Mouse (Mus musculus) MEL (cell line): ENCODE results near the gene Farp1.

Source experiments
- CHD1 ChIP-seq: IDR thresholded peaks from 2 replicates; pipeline ENCODE4 v1.6.1; 2012; ENCODE audit warnings: low read depth, mild to moderate bottlenecking, inconsistent platforms, low read length, improper control_type of control experiment
- CTCF ChIP-seq, 3 experiments: IDR thresholded peaks in 2 of 3; conservative IDR thresholded peaks in 1 of 3; 2 replicates each; pipeline ENCODE4 v1.5.1; 2011 to 2012; ENCODE audit warnings: low read length in 3 of 3, low read depth in 2 of 3, mild to moderate bottlenecking in 2 of 3, improper control_type of control experiment in 1 of 3, inconsistent platforms in 1 of 3, mixed read lengths in 1 of 3, moderate library complexity in 1 of 3; ENCODE audit not compliant: control insufficient read depth in 1 of 3, insufficient read depth in 1 of 3, poor library complexity in 1 of 3, severe bottlenecking in 1 of 3
- E2F4 ChIP-seq: IDR thresholded peaks from 2 replicates; pipeline ENCODE4 v1.6.1; 2011; ENCODE audit warnings: low read depth, low read length, improper control_type of control experiment, borderline replicate concordance
- EP300 ChIP-seq, 2 experiments: IDR thresholded peaks; 2 replicates each; pipeline ENCODE4 v1.6.1; 2011; ENCODE audit warnings: improper control_type of control experiment in 2 of 2, low read length in 2 of 2, low read depth in 1 of 2, mild to moderate bottlenecking in 1 of 2
- GABPA ChIP-seq: IDR thresholded peaks from 2 replicates; pipeline ENCODE4 v1.6.1; 2012; ENCODE audit warnings: low read depth, mild to moderate bottlenecking, inconsistent platforms, low read length, improper control_type of control experiment, moderate library complexity
- MAFK ChIP-seq: IDR thresholded peaks from 2 replicates; pipeline ENCODE4 v1.6.1; 2011; ENCODE audit warnings: low read depth, mild to moderate bottlenecking, low read length, improper control_type of control experiment, borderline replicate concordance
- POLR2A ChIP-seq, 2 experiments: IDR thresholded peaks; 2 replicates each; pipeline ENCODE4 v1.6.1; 2011 to 2012; ENCODE audit warnings: low read length in 2 of 2, mild to moderate bottlenecking in 2 of 2, control low read depth in 1 of 2, improper control_type of control experiment in 1 of 2, low read depth in 1 of 2, moderate library complexity in 1 of 2; ENCODE audit not compliant: control insufficient read depth in 1 of 2, insufficient read depth in 1 of 2, poor library complexity in 1 of 2
- POLR2AphosphoS2 ChIP-seq: IDR thresholded peaks from 2 replicates; pipeline ENCODE4 v1.6.1; 2011; ENCODE audit warnings: low read length, improper control_type of control experiment
- TAL1 ChIP-seq: IDR thresholded peaks from 2 replicates; pipeline ENCODE4 v1.6.1; 2012; ENCODE audit warnings: mild to moderate bottlenecking, inconsistent platforms, low read length, moderate library complexity, mixed read lengths
- UBTF ChIP-seq: IDR thresholded peaks from 2 replicates; pipeline ENCODE4 v1.6.1; 2012; ENCODE audit warnings: low read depth, mild to moderate bottlenecking, inconsistent platforms, low read length, improper control_type of control experiment, moderate library complexity, borderline replicate concordance; ENCODE audit not compliant: insufficient read depth
- USF1 ChIP-seq: IDR thresholded peaks from 2 replicates; pipeline ENCODE4 v1.6.1; 2014; ENCODE audit warnings: low read depth, mild to moderate bottlenecking, inconsistent platforms, low read length, improper control_type of control experiment, moderate library complexity
- USF2 ChIP-seq, 2 experiments: IDR thresholded peaks; 2 replicates each; pipeline ENCODE4 v1.6.1; 2011 to 2012; ENCODE audit warnings: improper control_type of control experiment in 2 of 2, low read length in 2 of 2, borderline replicate concordance in 1 of 2, inconsistent platforms in 1 of 2, low read depth in 1 of 2, mild to moderate bottlenecking in 1 of 2; ENCODE audit not compliant: insufficient read depth in 1 of 2

DNA sequence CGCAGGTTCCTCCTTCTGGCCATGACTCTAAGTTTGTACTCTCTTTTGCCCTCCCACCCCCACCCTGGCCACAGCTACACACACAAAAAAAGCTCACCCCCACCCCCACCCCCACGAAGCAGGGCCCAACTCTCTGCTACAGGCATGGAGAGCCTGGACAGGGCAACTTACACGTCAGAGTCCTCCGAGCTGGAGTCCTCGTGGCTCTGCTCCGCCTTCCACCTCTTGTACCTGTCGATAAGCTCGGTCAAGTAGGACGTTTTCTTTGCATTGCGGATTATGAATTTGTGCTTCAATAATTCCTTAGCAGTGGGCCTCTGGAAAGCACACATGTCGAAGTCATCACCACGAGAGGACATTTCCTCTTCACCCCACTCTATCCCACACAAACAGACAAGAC, 259.5 kb downstream of the Farp1 start:
- TF ChIP-seq EP300 (IDR thresholded peaks at IDR 0.05; ENCODE audit: low read depth in 1 of 2, low read length in 2 of 2) (no peak), CHD1 (no peak), E2F4 (no peak), TAL1 (no peak), USF1 (no peak), GABPA (no peak), POLR2A (IDR thresholded peaks at IDR 0.05; ENCODE audit: control insufficient read depth in 1 of 2, insufficient read depth in 1 of 2, low read depth in 1 of 2, low read length in 2 of 2, poor library complexity in 1 of 2) (no peak), CTCF (IDR thresholded peaks at IDR 0.05 in 2 of 3, conservative IDR thresholded peaks at IDR 0.05 in 1 of 3; ENCODE audit: control insufficient read depth in 1 of 3, insufficient read depth in 1 of 3, low read depth in 2 of 3, low read length in 3 of 3, poor library complexity in 1 of 3, severe bottlenecking in 1 of 3) (no peak), MAFK (no peak), POLR2AphosphoS2 (no peak), UBTF (no peak), USF2 (IDR thresholded peaks at IDR 0.05; ENCODE audit: borderline replicate concordance in 1 of 2, insufficient read depth in 1 of 2, low read depth in 1 of 2, low read length in 2 of 2) (no peak)
